Mouse (Mus musculus): ENCODE results near the gene Adgre4. TPM values are rescaled to one million over a fixed set of nuclear protein-coding genes. Genes with fewer than 3 reads are reported as not detected.

Adgre4 gene
- total RNA-seq, 2 experiments from 2014 or later, result not detected

DNA sequence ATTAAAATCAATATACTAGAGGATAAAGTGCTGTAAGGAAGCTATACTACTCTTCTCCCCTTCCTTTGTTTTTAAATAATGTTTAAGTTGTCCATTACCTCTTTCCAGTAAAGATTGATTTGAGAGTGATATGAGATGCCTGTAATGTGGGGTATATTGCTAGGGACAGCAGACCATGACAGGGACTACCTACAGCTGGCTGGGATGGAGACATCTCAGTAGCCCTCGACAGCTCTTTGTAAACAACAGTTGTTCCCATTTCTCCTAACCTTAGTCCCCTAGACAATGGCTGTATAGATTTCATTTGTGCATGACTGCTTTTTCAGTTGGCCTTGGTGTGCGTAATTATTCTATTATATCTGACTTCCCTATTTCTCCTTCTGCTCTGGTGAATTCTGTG is 153.3 kb downstream of the Adgre4 start:
- no peak for DNase-seq (ENCODE audit: extremely low spot score in 1 of 2, low spot score in 2 of 2)
- intact Hi-C loops (cut with DNase I), result no loop called here

Other genes starting within 250 kb of the Adgre4 start
- not detected for gene Vmn2r118, start 124.8 kb upstream of the Adgre4 start, total RNA-seq (2021)
- 1 to 10 TPM; 6.2 to 7.1 TPM for gene Pot1b, start 37.4 kb upstream of the Adgre4 start, total RNA-seq (2021)
- gene Zfp119a, start 128.9 kb downstream of the Adgre4 start, total RNA-seq (2021), result 1 to 10 TPM; 8.5 to 9.1 TPM
- 1 to 10 TPM; 7.0 to 8.5 TPM for gene Zfp959, start 142.1 kb downstream of the Adgre4 start, total RNA-seq (2021)
- 1 to 10 TPM; 3.2 to 5.3 TPM for gene Zfp119b, start 199.5 kb downstream of the Adgre4 start, total RNA-seq (2021)
- 1 to 10 TPM; 2.8 to 4.2 TPM for gene Ebi3, start 202.7 kb downstream of the Adgre4 start, total RNA-seq (2021)
- 10 to 100 TPM; 12.7 to 16.5 TPM for gene Yju2, start 209.1 kb downstream of the Adgre4 start, total RNA-seq (2021)
- gene Shd, start 220.5 kb downstream of the Adgre4 start, total RNA-seq (2021), result 10 to 100 TPM; 50.3 to 57.4 TPM
- 100 to 1,000 TPM in 1 of 2 experiments, 10 to 100 TPM in 1; 99.7 to 111 TPM for gene Fsd1, start 236.5 kb downstream of the Adgre4 start, total RNA-seq (2021)